Mouse (Mus musculus): ENCODE data around the gene Nodal. TPM values are rescaled to one million over a fixed set of nuclear protein-coding genes. Genes with fewer than 3 reads are reported as not detected.
A peak's percentile ranks its signal among the peaks of the same experiment; 100 is the strongest.

Gene Nodal
- 0.09 TPM in 2 replicates for polyA plus RNA-seq (2015; fragmentation: Nextera tagmentation; extraction: Ambion mirVana)

DNA sequence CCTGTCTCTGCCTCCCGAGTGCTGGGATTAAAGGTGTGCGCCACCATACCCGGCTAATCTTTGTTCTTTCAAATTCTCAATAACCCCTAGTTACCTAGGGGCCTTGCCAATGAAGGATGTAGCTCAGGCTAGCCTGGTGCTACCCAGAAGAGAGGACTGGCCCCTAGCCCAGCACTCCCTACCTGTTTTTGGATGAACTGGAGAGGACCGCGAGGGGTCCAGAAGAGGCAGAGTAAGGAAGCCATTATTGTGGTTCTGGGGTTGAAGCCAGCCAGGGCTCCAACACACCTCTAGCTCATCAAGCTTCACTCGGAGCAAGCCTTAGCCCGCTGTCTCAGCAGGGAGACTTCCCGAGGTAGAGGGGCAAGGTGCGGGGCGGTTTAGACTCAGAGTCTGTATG is at the start of gene Nodal:
Nodal (plus strand) TSS at position 301 of the 400 bp plus-strand sequence.
- H3K27me3 ChIP-seq = peaks cover 55% of the 10 kb centered on the region
- peaks cover 22% of the 10 kb centered on the region for H3K4me1 ChIP-seq (replicated peaks)
- H3K36me3 ChIP-seq = no peaks in the 10 kb centered on the region
- H3K4me2 ChIP-seq = peak within 1 kb of the TSS; percentile 81
- H3K27ac ChIP-seq = no peak within 1 kb of the TSS
- H3K9me3 ChIP-seq (replicated peaks) = no peaks in the 10 kb centered on the region
- peak within 1 kb of the TSS; percentile 22; the same call in 1 of the 2 replicates for H3K9ac ChIP-seq
- 29% methylated on average over 10 of the region's 10 CpGs for WGBS
- H3K4me3 ChIP-seq = peak within 1 kb of the TSS; percentile 50
- ATAC-seq (replicated peaks; ENCODE audit: insufficient number of reproducible peaks, insufficient read depth, low FRiP score, low read depth) = no peak

DNA sequence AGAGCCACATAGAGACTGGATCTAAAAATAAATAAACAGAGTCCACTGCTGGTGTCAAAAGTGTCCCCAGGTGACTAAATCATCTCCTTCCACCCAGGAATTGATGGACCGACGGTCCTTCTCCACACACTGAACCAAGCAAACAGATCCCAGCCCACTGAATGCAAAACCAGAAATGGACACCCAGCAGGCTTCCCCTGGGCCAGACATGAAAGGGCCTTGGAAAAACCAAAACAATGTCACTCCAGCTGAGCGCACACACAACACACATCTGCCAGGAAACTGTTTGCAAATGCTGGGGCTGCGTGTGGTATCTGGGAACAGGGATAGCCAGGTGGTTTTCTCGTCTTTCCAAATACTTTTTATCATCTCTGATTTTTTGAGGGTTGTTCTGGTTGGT is 48.0 kb upstream of the Nodal start:
- Histone ChIP-seq H3K4me2 (no peak overlapping the region), H3K9me3 (replicated peaks) (no peaks in the 10 kb centered on the region), H3K4me1 (replicated peaks) (peaks cover 66% of the 10 kb centered on the region), H3K27ac (peak overlapping the region; percentile 70), H3K27me3 (no peaks in the 10 kb centered on the region), H3K9ac (no peak overlapping the region), H3K36me3 (no peaks in the 10 kb centered on the region), H3K4me3 (no peak overlapping the region)
- no peak for ATAC-seq (replicated peaks; ENCODE audit: insufficient number of reproducible peaks, insufficient read depth, low FRiP score, low read depth)
- WGBS = 57% methylated on average over 5 of the region's 5 CpGs

DNA sequence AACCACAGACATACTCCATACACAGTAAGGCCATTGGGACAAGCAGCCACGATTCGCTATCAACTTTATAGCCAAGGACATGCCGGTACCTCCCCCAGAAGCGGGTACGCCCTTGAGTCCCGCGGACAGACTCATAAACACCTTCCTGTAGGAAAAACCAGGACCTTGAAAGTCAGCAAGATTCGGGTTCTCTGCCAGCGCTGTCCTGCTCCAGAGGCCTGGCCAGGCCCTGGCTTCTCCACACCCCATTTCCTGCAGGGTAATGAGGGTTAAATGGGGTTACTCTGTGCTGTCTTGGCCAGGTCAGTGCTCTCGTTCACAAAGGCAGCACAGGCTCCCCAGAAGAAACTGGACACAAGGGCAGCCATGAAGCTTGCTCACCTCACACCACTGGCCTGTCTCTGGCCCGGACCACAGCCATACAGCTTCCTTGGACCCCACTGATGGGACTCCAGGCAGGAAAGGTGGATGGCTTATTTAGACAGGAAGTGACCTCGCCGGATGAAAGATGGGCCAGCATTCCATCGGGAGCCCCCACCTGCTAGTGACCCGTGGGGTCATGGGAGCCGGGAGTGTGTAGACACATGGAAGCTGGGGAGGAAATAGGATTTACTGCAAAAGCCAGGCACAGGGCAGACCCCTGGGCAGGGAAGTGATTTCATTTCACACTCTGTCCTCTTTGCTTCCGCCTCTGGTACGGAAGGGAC is 47.3 kb upstream of the Nodal start:
- no peak overlapping the region for H3K4me2 ChIP-seq
- no peak overlapping the region for H3K4me3 ChIP-seq
- no peaks in the 10 kb centered on the region for H3K36me3 ChIP-seq
- H3K27me3 ChIP-seq = no peaks in the 10 kb centered on the region
- peak overlapping the region; percentile 70 for H3K27ac ChIP-seq
- no peak overlapping the region for H3K9ac ChIP-seq
- WGBS = 58% methylated on average over 18 of the region's 18 CpGs
- 0 out of 2 replicates have a peak, but pooled peaks have one; percentile 25 for ATAC-seq (replicated peaks; ENCODE audit: insufficient number of reproducible peaks, insufficient read depth, low FRiP score, low read depth)
- H3K9me3 ChIP-seq (replicated peaks) = no peaks in the 10 kb centered on the region
- peaks cover 73% of the 10 kb centered on the region for H3K4me1 ChIP-seq (replicated peaks)

DNA sequence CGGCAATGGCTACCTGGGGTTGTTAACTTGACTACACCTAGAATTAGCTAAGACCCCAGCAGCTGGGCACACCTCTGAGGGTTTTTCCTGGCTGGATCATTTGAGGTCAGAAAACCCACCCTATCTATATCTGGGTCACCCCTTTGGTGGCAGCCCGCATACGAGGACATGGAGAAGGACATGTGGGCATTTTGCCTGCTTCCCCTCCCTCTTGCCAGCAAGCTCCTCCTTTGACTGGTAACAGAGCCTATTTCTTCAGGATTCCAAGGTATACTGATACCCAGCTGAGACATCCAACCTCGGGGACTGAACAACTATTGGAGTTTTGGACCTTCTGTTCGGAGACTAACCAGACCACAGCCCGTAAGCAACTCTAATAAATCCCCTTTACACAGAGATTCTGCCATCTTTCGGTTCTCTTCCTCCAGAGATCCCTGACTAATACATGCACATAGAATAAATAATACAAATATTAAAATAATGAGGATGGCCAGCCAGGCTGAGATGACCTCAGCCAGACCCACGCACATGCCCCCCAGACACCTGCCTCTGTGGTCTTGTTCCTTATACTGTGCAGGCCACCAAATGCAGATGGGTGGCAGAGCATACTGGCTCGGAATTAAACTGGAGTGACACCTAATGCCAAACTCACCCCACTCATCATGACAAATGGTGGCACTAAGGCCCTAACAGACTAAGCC is 45.7 kb upstream of the Nodal start:
- ATAC-seq (replicated peaks; ENCODE audit: insufficient number of reproducible peaks, insufficient read depth, low FRiP score, low read depth) = no peak
- Histone ChIP-seq H3K4me1 (replicated peaks) (peaks cover 72% of the 10 kb centered on the region), H3K4me3 (no peak overlapping the region), H3K9me3 (replicated peaks) (no peaks in the 10 kb centered on the region), H3K27me3 (no peaks in the 10 kb centered on the region), H3K4me2 (no peak overlapping the region), H3K36me3 (no peaks in the 10 kb centered on the region), H3K27ac (peak overlapping the region; percentile 70), H3K9ac (no peak overlapping the region)
- 74% methylated on average over 9 of the region's 9 CpGs for WGBS

DNA sequence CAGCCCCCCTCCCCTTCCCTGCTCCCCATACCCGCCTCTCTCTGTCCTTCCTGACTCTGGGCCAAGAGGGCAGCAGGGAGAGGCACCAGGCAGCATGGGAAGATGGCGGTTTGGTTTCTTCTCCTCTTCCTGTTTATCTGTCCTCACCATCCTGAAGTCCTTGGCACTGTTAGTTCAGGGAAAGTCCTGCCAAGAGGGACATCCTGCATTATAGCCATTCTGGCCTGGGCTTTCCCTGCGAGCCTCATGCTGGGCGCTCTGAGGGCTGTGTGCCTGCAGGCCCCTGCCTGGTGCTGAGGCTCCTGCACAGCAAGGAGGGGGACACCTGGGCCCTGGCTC is 45.2 kb upstream of the Nodal start:
- 55% methylated on average over 4 of the region's 4 CpGs for WGBS
- H3K27ac ChIP-seq = peak overlapping the region; percentile 70
- H3K9ac ChIP-seq = no peak overlapping the region
- H3K36me3 ChIP-seq = no peaks in the 10 kb centered on the region
- H3K4me3 ChIP-seq = no peak overlapping the region
- no peaks in the 10 kb centered on the region for H3K27me3 ChIP-seq
- no peak overlapping the region for H3K4me2 ChIP-seq
- peaks cover 75% of the 10 kb centered on the region for H3K4me1 ChIP-seq (replicated peaks)
- H3K9me3 ChIP-seq (replicated peaks) = no peaks in the 10 kb centered on the region
- ATAC-seq (replicated peaks; ENCODE audit: insufficient number of reproducible peaks, insufficient read depth, low FRiP score, low read depth) = peak; percentile 15; the same call in 1 of the 2 replicates

DNA sequence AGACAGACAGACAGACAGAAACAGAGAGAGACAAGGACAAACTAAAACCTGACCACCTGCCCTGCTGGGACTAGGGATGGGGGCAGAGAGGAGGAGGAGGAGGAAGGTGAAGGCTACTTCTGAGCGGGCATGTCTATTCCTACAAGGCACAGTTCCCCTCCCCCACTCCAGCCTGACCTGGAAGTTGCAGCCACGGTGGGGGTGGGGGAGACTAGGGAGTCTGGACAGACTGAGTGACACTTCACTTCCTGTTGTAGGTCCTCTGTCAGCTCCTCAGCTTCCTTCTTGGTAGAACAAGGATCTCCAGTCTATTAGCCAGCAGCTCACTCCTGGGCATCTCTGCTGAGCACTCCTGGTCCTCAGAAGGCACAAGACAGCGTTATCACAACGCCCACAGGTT is 43.7 kb upstream of the Nodal start:
- Histone ChIP-seq H3K4me1 (replicated peaks) (peaks cover 89% of the 10 kb centered on the region), H3K36me3 (no peaks in the 10 kb centered on the region), H3K27ac (peak overlapping the region; percentile 56), H3K9ac (no peak overlapping the region), H3K27me3 (no peaks in the 10 kb centered on the region), H3K4me3 (no peak overlapping the region), H3K4me2 (no peak overlapping the region), H3K9me3 (replicated peaks) (no peaks in the 10 kb centered on the region)
- ATAC-seq (replicated peaks; ENCODE audit: insufficient number of reproducible peaks, insufficient read depth, low FRiP score, low read depth) = no peak
- 34% methylated on average over 4 of the region's 4 CpGs for WGBS

DNA sequence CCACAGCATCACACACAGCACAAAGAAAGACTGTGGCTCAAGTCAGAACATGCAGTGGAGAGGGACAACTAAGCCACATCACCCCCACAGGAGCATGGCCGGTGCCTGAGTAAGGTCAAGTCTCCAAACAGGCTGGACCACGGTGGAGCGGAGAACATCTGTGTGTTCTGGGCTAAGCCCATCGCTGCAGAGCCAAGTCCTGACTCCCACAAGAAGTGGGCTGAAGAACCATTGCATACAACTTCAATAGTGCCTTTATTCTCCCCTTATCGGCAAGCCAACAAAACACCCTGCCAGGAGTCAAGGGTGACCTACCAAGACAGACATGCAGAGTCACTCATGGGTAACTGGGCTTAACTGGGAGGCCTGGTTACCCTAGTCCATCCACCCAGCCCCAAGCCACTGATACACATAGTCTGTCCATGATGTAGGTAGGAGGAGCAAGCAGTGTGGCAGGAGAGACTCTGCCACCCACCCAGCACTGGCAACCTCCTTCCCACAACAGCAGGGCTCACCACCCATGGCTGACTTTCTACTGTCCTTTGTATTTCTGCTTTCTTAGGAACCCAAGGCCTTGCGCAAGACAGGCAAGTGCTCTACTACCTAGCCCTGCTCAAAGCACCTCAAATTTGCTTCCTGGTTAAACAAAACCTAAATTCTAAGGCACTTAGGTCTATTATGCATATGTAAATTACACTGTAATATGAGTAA is 42.8 kb upstream of the Nodal start:
- WGBS = 59% methylated on average over 6 of the region's 6 CpGs
- H3K9ac ChIP-seq = no peak overlapping the region
- no peak for ATAC-seq (replicated peaks; ENCODE audit: insufficient number of reproducible peaks, insufficient read depth, low FRiP score, low read depth)
- peaks cover 90% of the 10 kb centered on the region for H3K4me1 ChIP-seq (replicated peaks)
- H3K4me2 ChIP-seq = no peak overlapping the region
- peak overlapping the region; percentile 56 for H3K27ac ChIP-seq
- no peaks in the 10 kb centered on the region for H3K9me3 ChIP-seq (replicated peaks)
- no peaks in the 10 kb centered on the region for H3K36me3 ChIP-seq
- no peak overlapping the region for H3K4me3 ChIP-seq
- no peaks in the 10 kb centered on the region for H3K27me3 ChIP-seq

DNA sequence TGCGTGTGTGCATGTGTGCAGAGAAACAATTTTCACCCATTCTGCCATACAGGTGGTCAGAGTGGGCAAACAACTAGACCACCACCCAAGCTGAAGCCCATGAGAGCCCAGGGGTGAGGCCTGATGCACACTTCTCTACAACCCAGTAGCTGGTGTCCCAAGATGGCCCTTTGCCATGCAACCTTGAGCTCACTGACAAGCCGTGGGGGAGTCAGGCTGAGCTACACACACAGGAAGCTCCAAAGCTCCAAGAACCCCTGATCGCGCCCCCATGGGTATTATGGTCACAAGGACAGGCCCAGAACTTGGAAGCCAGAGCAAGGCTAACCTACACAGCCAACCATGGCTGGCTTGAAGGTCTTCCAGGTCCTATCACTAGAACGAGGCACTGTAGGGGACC is 39.7 kb upstream of the Nodal start:
- no peaks in the 10 kb centered on the region for H3K36me3 ChIP-seq
- no peak overlapping the region for H3K4me2 ChIP-seq
- WGBS = 79% methylated on average over 5 of the region's 5 CpGs
- ATAC-seq (replicated peaks; ENCODE audit: insufficient number of reproducible peaks, insufficient read depth, low FRiP score, low read depth) = no peak
- H3K27ac ChIP-seq = no peak overlapping the region
- H3K27me3 ChIP-seq = no peaks in the 10 kb centered on the region
- H3K9ac ChIP-seq = no peak overlapping the region
- H3K4me3 ChIP-seq = no peak overlapping the region
- H3K9me3 ChIP-seq (replicated peaks) = no peaks in the 10 kb centered on the region
- peaks cover 85% of the 10 kb centered on the region for H3K4me1 ChIP-seq (replicated peaks)

DNA sequence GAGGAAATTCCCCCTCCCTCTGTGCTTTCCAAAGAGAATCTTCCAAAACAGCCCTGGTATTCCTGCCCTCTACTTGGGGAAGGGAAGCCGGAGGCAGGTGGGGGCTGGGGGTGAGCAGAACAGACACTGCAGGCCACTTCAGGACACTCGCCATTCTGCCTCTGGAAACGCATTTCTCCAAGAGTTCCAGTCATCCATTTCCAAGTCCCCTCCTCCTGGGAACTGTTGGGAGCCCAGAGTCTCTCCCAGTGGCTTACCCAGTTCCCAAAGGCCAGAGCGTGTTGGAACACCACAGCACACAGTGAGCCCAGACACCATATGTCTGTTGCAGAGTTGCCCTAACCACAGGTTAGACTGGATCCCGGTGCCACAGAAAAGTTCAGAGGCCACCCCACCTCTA is 39.1 kb upstream of the Nodal start:
- no peaks in the 10 kb centered on the region for H3K27me3 ChIP-seq
- H3K9ac ChIP-seq = no peak overlapping the region
- H3K9me3 ChIP-seq (replicated peaks) = no peaks in the 10 kb centered on the region
- ATAC-seq (replicated peaks; ENCODE audit: insufficient number of reproducible peaks, insufficient read depth, low FRiP score, low read depth) = no peak
- no peak overlapping the region for H3K4me2 ChIP-seq
- 75% methylated on average over 5 of the region's 5 CpGs for WGBS
- peaks cover 82% of the 10 kb centered on the region for H3K4me1 ChIP-seq (replicated peaks)
- no peaks in the 10 kb centered on the region for H3K36me3 ChIP-seq
- peak overlapping the region; percentile 1; the same call in 1 of the 2 replicates for H3K27ac ChIP-seq
- no peak overlapping the region for H3K4me3 ChIP-seq

DNA sequence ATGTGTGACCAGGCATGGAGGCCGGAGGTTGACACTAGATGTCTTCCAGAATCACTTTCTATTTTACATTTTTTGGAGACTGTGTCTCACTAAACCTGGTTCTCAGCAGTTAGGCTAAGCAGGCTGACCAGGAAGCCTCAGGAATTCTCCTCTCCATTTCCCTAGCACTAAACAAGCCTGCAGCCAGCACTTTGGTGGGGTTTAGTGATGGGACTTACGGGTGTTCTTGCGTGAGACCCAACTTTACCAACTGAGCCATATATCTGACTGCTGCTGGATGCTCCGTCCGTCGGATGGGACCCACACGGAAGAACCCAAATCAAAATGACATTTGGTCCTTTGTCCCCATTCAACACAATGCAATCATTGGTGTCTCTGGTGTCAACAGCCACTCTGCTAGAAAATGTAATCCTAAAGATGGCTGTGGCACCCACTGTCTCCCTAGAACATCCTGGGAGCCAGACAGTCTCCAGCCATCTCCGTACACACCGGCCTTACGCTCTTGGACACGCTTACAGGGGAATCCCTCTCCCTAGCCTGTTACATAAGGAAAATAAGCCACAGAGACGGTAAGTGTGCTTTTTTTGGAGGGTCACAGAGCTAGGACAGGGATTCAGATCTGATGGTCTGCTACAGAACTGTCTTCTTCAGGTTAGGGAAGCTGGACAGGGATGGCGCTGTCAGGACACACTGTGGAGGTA is 38.3 kb upstream of the Nodal start:
- H3K9me3 ChIP-seq (replicated peaks) = no peaks in the 10 kb centered on the region
- H3K4me3 ChIP-seq = peak overlapping the region; percentile 73
- WGBS = 79% methylated on average over 13 of the region's 13 CpGs
- no peak for ATAC-seq (replicated peaks; ENCODE audit: insufficient number of reproducible peaks, insufficient read depth, low FRiP score, low read depth)
- peaks cover 84% of the 10 kb centered on the region for H3K4me1 ChIP-seq (replicated peaks)
- peak overlapping the region; percentile 91 for H3K4me2 ChIP-seq
- H3K27ac ChIP-seq = peak overlapping the region; percentile 92
- no peaks in the 10 kb centered on the region for H3K27me3 ChIP-seq
- peak overlapping the region; percentile 35 for H3K9ac ChIP-seq
- no peaks in the 10 kb centered on the region for H3K36me3 ChIP-seq

DNA sequence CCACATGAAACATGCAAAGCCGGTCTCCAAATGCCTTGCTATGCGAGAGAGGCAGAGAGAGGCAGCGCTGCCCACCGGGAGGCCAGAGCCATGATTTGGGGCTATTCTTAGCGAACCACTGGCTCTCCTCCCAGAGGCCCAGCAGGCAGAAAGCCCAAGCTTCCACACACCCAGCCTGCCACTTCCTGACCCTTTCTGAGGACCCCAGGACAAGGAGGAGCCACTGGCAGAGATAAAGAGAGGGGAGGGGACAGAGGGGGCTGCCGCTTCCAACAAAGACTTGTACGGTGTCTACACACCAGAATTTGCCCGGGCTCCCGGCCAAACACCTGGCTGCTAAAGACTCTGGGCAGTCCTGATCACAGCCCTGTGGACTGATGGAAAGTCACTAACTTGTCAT is 37.6 kb upstream of the Nodal start:
- 4% methylated on average over 9 of the region's 9 CpGs for WGBS
- Histone ChIP-seq H3K9ac (peak overlapping the region; percentile 35), H3K4me3 (peak overlapping the region; percentile 73), H3K4me2 (peak overlapping the region; percentile 91), H3K27ac (peak overlapping the region; percentile 92), H3K4me1 (replicated peaks) (peaks cover 84% of the 10 kb centered on the region), H3K36me3 (no peaks in the 10 kb centered on the region), H3K27me3 (no peaks in the 10 kb centered on the region), H3K9me3 (replicated peaks) (no peaks in the 10 kb centered on the region)
- ATAC-seq (replicated peaks; ENCODE audit: insufficient number of reproducible peaks, insufficient read depth, low FRiP score, low read depth) = peak; percentile 65
